Mouse (Mus musculus) mesoderm, embryonic 11.5 days (tissue): ENCODE measurements around the gene Arid3b.
"Not testable (repeated sequence)": the region's sequence is repeated elsewhere in the genome, so short reads cannot be mapped to it uniquely, and the experiment has no call there.

Experiments used
- DNase-seq: peaks from one replicate; pipeline ENCODE4 v3.0.0-alpha.2; 2012; ENCODE audit warnings: low read depth, low spot score

Gene Arid3b

GRCm38 (mm10) chr9:57836581-57837170 is at the start of gene Arid3b:
Gene Arid3b, minus strand, starts transcription at chr9:57836793.
- DNase-seq: peak; percentile 97

GRCm38 (mm10) chr9:57883413-57883812 is 46.8 kb upstream of the Arid3b start:
- no peak for DNase-seq

GRCm38 (mm10) chr9:57881781-57882180 is 45.2 kb upstream of the Arid3b start:
- DNase-seq: not testable (repeated sequence)

- no peak for DNase-seq
Measured at GRCm38 (mm10) chr9:57880278-57880677, 43.7 kb upstream of the Arid3b start.

- no peak for DNase-seq
Measured at GRCm38 (mm10) chr9:57879213-57879612, 42.6 kb upstream of the Arid3b start.

GRCm38 (mm10) chr9:57874994-57875393 is 38.4 kb upstream of the Arid3b start:
- no peak for DNase-seq

GRCm38 (mm10) chr9:57874134-57874533 is 37.5 kb upstream of the Arid3b start:
- no peak for DNase-seq

- no peak for DNase-seq
Measured at GRCm38 (mm10) chr9:57870273-57870816, 33.8 kb upstream of the Arid3b start.

GRCm38 (mm10) chr9:57868767-57869166 is 32.2 kb upstream of the Arid3b start:
- no peak for DNase-seq

GRCm38 (mm10) chr9:57867880-57868279 is 31.3 kb upstream of the Arid3b start:
- no peak for DNase-seq

GRCm38 (mm10) chr9:57867236-57867635 is 30.6 kb upstream of the Arid3b start:
- DNase-seq: no peak

- DNase-seq: no peak
Measured at GRCm38 (mm10) chr9:57866530-57866929, 29.9 kb upstream of the Arid3b start.

GRCm38 (mm10) chr9:57864336-57864735 is 27.7 kb upstream of the Arid3b start:
- DNase-seq: no peak

- DNase-seq: peak; percentile 61
Measured at GRCm38 (mm10) chr9:57861951-57862471, 25.4 kb upstream of the Arid3b start.

GRCm38 (mm10) chr9:57856456-57856855 is 19.9 kb upstream of the Arid3b start:
- no peak for DNase-seq

- DNase-seq: no peak
Measured at GRCm38 (mm10) chr9:57854280-57854679, 17.7 kb upstream of the Arid3b start.

GRCm38 (mm10) chr9:57839032-57839431 is 2.4 kb upstream of the Arid3b start:
- DNase-seq: no peak

- peak; percentile 37 for DNase-seq
Measured at GRCm38 (mm10) chr9:57835841-57836514, 615 bp downstream of the Arid3b start.

- no peak for DNase-seq
Measured at GRCm38 (mm10) chr9:57834629-57835417, 1.8 kb downstream of the Arid3b start.

- no peak for DNase-seq
Measured at GRCm38 (mm10) chr9:57833762-57834471, 2.7 kb downstream of the Arid3b start.
